Mouse (Mus musculus) forebrain, embryonic 10.5 days (tissue): ENCODE measurements around the gene Lhfpl4. TPM values are rescaled to one million over a fixed set of nuclear protein-coding genes. Genes with fewer than 3 reads are reported as not detected.
A peak's percentile ranks its signal among the peaks of the same experiment; 100 is the strongest.

Experiments used
- DNase-seq: peaks from one replicate; pipeline ENCODE4 v3.0.0-alpha.2; 2017; ENCODE audit warnings: low spot score; ENCODE audit errors: extremely low spot score
- H3K27ac ChIP-seq: fragments of 300-500 bp; sonication (generic); 2 replicates; pipeline ENCODE4 v1.5.1; 2016; ENCODE audit warnings: mild to moderate bottlenecking
- H3K27me3 ChIP-seq: fragments of 300-500 bp; sonication (generic); 2 replicates; pipeline ENCODE4 v1.6.1; 2016; ENCODE audit warnings: mild to moderate bottlenecking; ENCODE audit not compliant: poor library complexity, severe bottlenecking
- H3K36me3 ChIP-seq: fragments of 300-500 bp; sonication (generic); replicated peaks from 2 replicates; pipeline ENCODE4 v1.6.1; 2016; ENCODE audit warnings: mild to moderate bottlenecking, moderate library complexity
- H3K4me1 ChIP-seq: fragments of 300-500 bp; sonication (generic); 2 replicates; pipeline ENCODE4 v1.6.1; 2016
- H3K4me3 ChIP-seq: fragments of 300-500 bp; sonication (generic); 2 replicates; pipeline ENCODE4 v1.5.1; 2016; ENCODE audit warnings: mild to moderate bottlenecking, moderate library complexity
- H3K9me3 ChIP-seq: fragments of 300-500 bp; sonication (generic); 2 replicates; pipeline ENCODE4 v1.6.1; 2016; ENCODE audit warnings: mild to moderate bottlenecking, moderate library complexity
- WGBS: fragments of 180-500 bp; shearing (Covaris S2); methylation state at CpG from one replicate; pipeline ENCODE4 v1.1.7; 2016; 5-methylcytosine and 5-hydroxymethylcytosine counted together
- polyA plus RNA-seq: library from polyadenylated mRNA; unstranded; fragments of >200 nt; fragmentation: Nextera tagmentation; extraction: Ambion mirVana; gene quantifications from 2 replicates; pipeline ENCODE4 v1.2.1, GENCODE M21; 2016

Gene Lhfpl4
- polyA plus RNA-seq, 1 experiment from 2014 or later, result 11.4 TPM

GRCm38 (mm10) chr6:113184163-113184562, 11.0 kb downstream of the Lhfpl4 start:
- Histone ChIP-seq H3K4me1 (peaks cover 5% of the 10 kb centered on the region), H3K4me3 (no peak overlapping the region), H3K27me3 (no peaks in the 10 kb centered on the region), H3K9me3 (no peaks in the 10 kb centered on the region), H3K27ac (no peak overlapping the region), H3K36me3 (peaks cover 12% of the 10 kb centered on the region)
- WGBS, result 85% methylated on average over 9 of the region's 9 CpGs
- no peak for DNase-seq

- Histone ChIP-seq H3K4me3 (no peak overlapping the region), H3K36me3 (peaks cover 14% of the 10 kb centered on the region; the same call in 1 of the 2 replicates), H3K27ac (no peak overlapping the region), H3K4me1 (peaks cover 18% of the 10 kb centered on the region), H3K27me3 (no peaks in the 10 kb centered on the region), H3K9me3 (no peaks in the 10 kb centered on the region)
- no peak for DNase-seq
- 47% methylated on average over 4 of the region's 4 CpGs for WGBS
These were observed 15.9 kb downstream of the Lhfpl4 start for GRCm38 (mm10) chr6:113179195-113179733.

- H3K27me3 ChIP-seq, result no peaks in the 10 kb centered on the region
- H3K4me1 ChIP-seq, result peaks cover 18% of the 10 kb centered on the region
- no peak overlapping the region for H3K4me3 ChIP-seq
- no peak overlapping the region for H3K27ac ChIP-seq
- no peak for DNase-seq
- peaks cover 15% of the 10 kb centered on the region; the same call in 1 of the 2 replicates for H3K36me3 ChIP-seq
- no peaks in the 10 kb centered on the region for H3K9me3 ChIP-seq
- 22% methylated on average over 14 of the region's 14 CpGs for WGBS
These were observed 16.6 kb downstream of the Lhfpl4 start for GRCm38 (mm10) chr6:113178286-113179194.

GRCm38 (mm10) chr6:113176613-113177012, 18.6 kb downstream of the Lhfpl4 start:
- Histone ChIP-seq H3K4me1 (peaks cover 18% of the 10 kb centered on the region), H3K4me3 (no peak overlapping the region), H3K9me3 (no peaks in the 10 kb centered on the region), H3K27ac (no peak overlapping the region), H3K36me3 (peaks cover 15% of the 10 kb centered on the region; the same call in 1 of the 2 replicates), H3K27me3 (no peaks in the 10 kb centered on the region)
- no peak for DNase-seq
- WGBS, result 87% methylated on average over 8 of the region's 8 CpGs

GRCm38 (mm10) chr6:113175469-113175868, 19.7 kb downstream of the Lhfpl4 start:
- H3K4me3 ChIP-seq, result no peak overlapping the region
- WGBS, result 94% methylated on average over 3 of the region's 3 CpGs
- no peak for DNase-seq
- H3K36me3 ChIP-seq, result peaks cover 15% of the 10 kb centered on the region; the same call in 1 of the 2 replicates
- H3K27me3 ChIP-seq, result no peaks in the 10 kb centered on the region
- H3K4me1 ChIP-seq, result peaks cover 18% of the 10 kb centered on the region
- no peak overlapping the region for H3K27ac ChIP-seq
- no peaks in the 10 kb centered on the region for H3K9me3 ChIP-seq

- Histone ChIP-seq H3K4me3 (no peak overlapping the region), H3K4me1 (0 out of 2 replicates have a peak, but pooled peaks cover 4% of the 10 kb centered on the region), H3K27me3 (no peaks in the 10 kb centered on the region), H3K27ac (no peak overlapping the region), H3K36me3 (peaks cover 15% of the 10 kb centered on the region; the same call in 1 of the 2 replicates), H3K9me3 (no peaks in the 10 kb centered on the region)
- WGBS, result 73% methylated on average over 1 of the region's 1 CpGs
- DNase-seq, result peak; percentile 55
These were observed 22.6 kb downstream of the Lhfpl4 start for GRCm38 (mm10) chr6:113172568-113172967.

- no peaks in the 10 kb centered on the region for H3K27me3 ChIP-seq
- H3K9me3 ChIP-seq, result no peaks in the 10 kb centered on the region
- no peak overlapping the region for H3K27ac ChIP-seq
- DNase-seq, result no peak
- H3K36me3 ChIP-seq, result peaks cover 15% of the 10 kb centered on the region; the same call in 1 of the 2 replicates
- no peak overlapping the region for H3K4me3 ChIP-seq
- H3K4me1 ChIP-seq, result 0 out of 2 replicates have a peak, but pooled peaks cover 4% of the 10 kb centered on the region
These were observed 23.2 kb downstream of the Lhfpl4 start for GRCm38 (mm10) chr6:113172011-113172410.

GRCm38 (mm10) chr6:113170651-113171050, 24.5 kb downstream of the Lhfpl4 start:
- Histone ChIP-seq H3K27me3 (no peaks in the 10 kb centered on the region), H3K27ac (no peak overlapping the region), H3K9me3 (no peaks in the 10 kb centered on the region), H3K4me3 (no peak overlapping the region), H3K36me3 (peaks cover 9% of the 10 kb centered on the region; the same call in 1 of the 2 replicates), H3K4me1 (no peaks in the 10 kb centered on the region)
- DNase-seq, result no peak
- 90% methylated on average over 8 of the region's 8 CpGs for WGBS

- 78% methylated on average over 3 of the region's 3 CpGs for WGBS
- Histone ChIP-seq H3K27me3 (no peaks in the 10 kb centered on the region), H3K9me3 (no peaks in the 10 kb centered on the region), H3K27ac (no peak overlapping the region), H3K4me3 (no peak overlapping the region), H3K4me1 (no peaks in the 10 kb centered on the region), H3K36me3 (peaks cover 5% of the 10 kb centered on the region; the same call in 1 of the 2 replicates)
- DNase-seq, result no peak
These were observed 25.3 kb downstream of the Lhfpl4 start for GRCm38 (mm10) chr6:113169852-113170251.

- DNase-seq, result no peak
- Histone ChIP-seq H3K9me3 (no peaks in the 10 kb centered on the region), H3K27me3 (no peaks in the 10 kb centered on the region), H3K4me1 (no peaks in the 10 kb centered on the region), H3K4me3 (no peak overlapping the region), H3K27ac (no peak overlapping the region), H3K36me3 (no peaks in the 10 kb centered on the region; the same call in 1 of the 2 replicates)
- 87% methylated on average over 7 of the region's 7 CpGs for WGBS
These were observed 26.7 kb downstream of the Lhfpl4 start for GRCm38 (mm10) chr6:113168316-113168975.

GRCm38 (mm10) chr6:113166661-113167251, 28.4 kb downstream of the Lhfpl4 start:
- Histone ChIP-seq H3K4me1 (no peaks in the 10 kb centered on the region), H3K27ac (no peak overlapping the region), H3K36me3 (peaks cover 6% of the 10 kb centered on the region; the same call in 1 of the 2 replicates), H3K4me3 (no peak overlapping the region), H3K27me3 (no peaks in the 10 kb centered on the region), H3K9me3 (peaks cover 3% of the 10 kb centered on the region; the same call in 1 of the 2 replicates)
- 82% methylated on average over 17 of the region's 17 CpGs for WGBS
- no peak for DNase-seq

GRCm38 (mm10) chr6:113163513-113163912, 31.7 kb downstream of the Lhfpl4 start:
- H3K4me3 ChIP-seq, result no peak overlapping the region
- H3K27me3 ChIP-seq, result no peaks in the 10 kb centered on the region
- peaks cover 31% of the 10 kb centered on the region for H3K36me3 ChIP-seq
- peaks cover 3% of the 10 kb centered on the region; the same call in 1 of the 2 replicates for H3K9me3 ChIP-seq
- no peak overlapping the region for H3K27ac ChIP-seq
- no peaks in the 10 kb centered on the region for H3K4me1 ChIP-seq
- DNase-seq, result no peak
